In the genomic region with DNA sequence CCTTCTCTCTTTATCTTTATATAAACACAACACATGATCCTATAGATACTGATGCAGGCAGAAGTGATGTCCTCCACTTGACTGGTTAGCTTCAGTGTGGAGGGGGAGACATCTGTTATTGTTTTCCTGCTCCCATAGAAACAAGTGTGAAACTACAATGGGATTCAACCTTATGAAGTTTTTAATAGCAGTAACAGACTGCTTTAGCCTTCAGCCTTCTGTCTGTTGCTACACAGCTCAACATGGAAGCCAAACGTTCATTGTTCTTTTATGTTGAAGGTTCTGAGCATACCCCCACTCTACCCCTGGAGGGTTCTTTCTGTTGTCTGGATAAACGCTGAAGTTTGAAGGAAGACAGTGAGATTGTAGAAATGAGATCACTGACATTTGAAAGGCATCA, we compare ENCODE assay signal across 16 mouse cellular contexts.
"Had no signal": no experiment of that assay in that cellular context is flagged by ENCODE, and none has a peak within 500 bp of the region (broad histone marks: within the 10 kb centered on the region; RNA-seq: fewer than 3 reads in every experiment).

No protein-coding gene starts in this region.

- H3K9me3 ChIP-seq: intestine, embryonic 15.5 days; kidney, embryonic 15.5 days; limb, embryonic 15.5 days; midbrain, embryonic 10.5 days; neural tube, embryonic 13.5 days; stomach, embryonic 15.5 days had no signal

- H3K4me3 ChIP-seq: intestine, embryonic 15.5 days; kidney, embryonic 15.5 days; limb, embryonic 15.5 days; liver, embryonic 12.5 days; midbrain, embryonic 10.5 days; neural tube, embryonic 13.5 days; stomach, embryonic 15.5 days had no signal

- H3K36me3 ChIP-seq: intestine, embryonic 15.5 days; kidney, embryonic 15.5 days; limb, embryonic 15.5 days; liver, embryonic 12.5 days; midbrain, embryonic 10.5 days; neural tube, embryonic 13.5 days; stomach, embryonic 15.5 days had no signal

- DNase-seq: kidney, adult 2 months; kidney, postnatal 14 days; left cerebral cortex, postnatal 4 days; lung, embryonic 14.5 days; lung, postnatal 10 days; lung, postnatal 4 days; midbrain, embryonic 14.5 days; right cerebral cortex, postnatal 14 days; thymus, postnatal 36 days had no signal

- H3K27me3 ChIP-seq: intestine, embryonic 15.5 days; kidney, embryonic 15.5 days; limb, embryonic 15.5 days; liver, embryonic 12.5 days; neural tube, embryonic 13.5 days; stomach, embryonic 15.5 days had no signal

- ATAC-seq: intestine, embryonic 15.5 days; liver, embryonic 12.5 days had no signal

- H3K9ac ChIP-seq: intestine, embryonic 15.5 days; kidney, embryonic 15.5 days; limb, embryonic 15.5 days; liver, embryonic 12.5 days; lung, embryonic 14.5 days; neural tube, embryonic 13.5 days; stomach, embryonic 15.5 days had no signal

- H3K4me2 ChIP-seq: intestine, embryonic 15.5 days; kidney, embryonic 15.5 days; limb, embryonic 15.5 days; liver, embryonic 12.5 days; lung, embryonic 14.5 days; neural tube, embryonic 13.5 days; stomach, embryonic 15.5 days had no signal

- H3K27ac ChIP-seq: intestine, embryonic 15.5 days; kidney, embryonic 15.5 days; limb, embryonic 15.5 days; liver, embryonic 12.5 days; midbrain, embryonic 10.5 days; neural tube, embryonic 13.5 days; stomach, embryonic 15.5 days had no signal
